Mouse (Mus musculus) bone marrow, adult 2 months (tissue): ENCODE measurements around the gene Camkmt. TPM values are rescaled to one million over a fixed set of nuclear protein-coding genes. Genes with fewer than 3 reads are reported as not detected.

ENCODE experiments used
- H3K27ac ChIP-seq: fragments of 200-500 bp; 2 replicates; pipeline ENCODE4 v1.5.1; 2012; ENCODE audit warnings: low read depth, mild to moderate bottlenecking, control low read depth, inconsistent platforms, low read length; ENCODE audit not compliant: control insufficient read depth, poor library complexity, insufficient read depth
- H3K4me1 ChIP-seq: fragments of 200-500 bp; 2 replicates; pipeline ENCODE4 v1.6.1; 2011; ENCODE audit warnings: low read length; ENCODE audit not compliant: control insufficient read depth, insufficient read depth
- H3K4me3 ChIP-seq: fragments of 200-500 bp; replicated peaks from 2 replicates; pipeline ENCODE3; 2011; ENCODE audit warnings: mild to moderate bottlenecking, low read depth, low read length, control low read depth; ENCODE audit not compliant: control insufficient read depth
- CTCF ChIP-seq: fragments of 200-500 bp; IDR thresholded peaks from 2 replicates; pipeline ENCODE4 v1.5.1; 2011; ENCODE audit warnings: low read length, control low read depth; ENCODE audit not compliant: control insufficient read depth, insufficient read depth
- POLR2A ChIP-seq: fragments of 200-500 bp; IDR thresholded peaks from 2 replicates; pipeline ENCODE4 v1.6.1; 2011; ENCODE audit warnings: low read depth, mild to moderate bottlenecking, control low read depth, low read length, borderline replicate concordance; ENCODE audit not compliant: control insufficient read depth
- WGBS: fragments of 180-500 bp; shearing (Covaris S2); methylation state at CpG from one replicate; pipeline ENCODE4 v1.1.7; 2018; 5-methylcytosine and 5-hydroxymethylcytosine counted together
- polyA plus RNA-seq: library from polyadenylated mRNA; stranded (reverse); fragments of >200 nt; gene quantifications from 2 replicates; pipeline ENCODE4 v1.2.4, GENCODE M21; 2011; ENCODE audit warnings: low replicate concordance; ENCODE audit not compliant: missing spikeins, insufficient read depth, insufficient read length

The Camkmt gene
- polyA plus RNA-seq, 1 experiment, result 4.3 TPM

DNA sequence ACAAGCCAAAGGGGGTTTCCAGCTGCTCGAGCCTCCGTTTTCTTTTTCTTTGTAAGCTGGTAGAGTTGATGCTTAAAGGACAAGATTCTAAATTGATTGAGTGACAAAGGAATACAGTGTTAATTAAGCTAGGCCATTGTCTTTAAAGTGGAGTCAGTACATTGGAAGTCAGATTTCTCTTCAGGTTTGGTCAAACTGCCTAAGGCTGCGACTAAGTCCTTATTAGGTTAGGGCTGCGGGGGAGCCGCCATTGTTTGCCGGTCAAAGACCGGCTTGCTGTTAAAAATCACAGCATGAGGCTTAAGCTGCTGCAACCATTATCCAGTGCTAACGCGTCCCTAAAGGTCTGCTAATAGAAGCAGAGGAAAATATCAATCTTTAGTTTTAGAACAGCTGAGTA, 166.6 kb downstream of the Camkmt start:
- no peak overlapping the region for H3K27ac ChIP-seq
- 69% methylated on average over 9 of the region's 9 CpGs for WGBS
- no peak overlapping the region for H3K4me3 ChIP-seq
- no peaks in the 10 kb centered on the region for H3K4me1 ChIP-seq
- TF ChIP-seq POLR2A (no peak), CTCF (no peak)

DNA sequence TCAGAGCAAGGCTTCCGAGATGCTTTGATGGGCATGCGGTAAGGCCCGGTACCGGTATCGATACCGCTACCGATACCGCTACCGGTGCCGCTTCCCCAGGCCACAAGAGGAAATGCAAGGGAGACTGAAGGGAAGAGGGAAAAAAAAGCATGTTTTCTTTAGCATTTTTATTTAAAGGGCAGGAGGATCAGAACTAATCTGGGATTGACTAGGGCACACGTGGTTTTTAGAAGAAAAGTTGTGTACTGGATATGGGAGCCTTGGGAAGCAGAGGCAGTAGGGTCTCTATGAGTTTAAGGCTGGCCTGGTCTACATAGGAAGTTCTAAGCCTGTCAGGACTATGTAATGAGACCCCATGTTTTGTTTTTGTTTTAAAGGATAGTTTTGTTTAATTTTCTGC, 167.0 kb downstream of the Camkmt start:
- no peak overlapping the region for H3K4me3 ChIP-seq
- TF ChIP-seq POLR2A (no peak), CTCF (no peak)
- 84% methylated on average over 11 of the region's 11 CpGs for WGBS
- no peak overlapping the region for H3K27ac ChIP-seq
- no peaks in the 10 kb centered on the region for H3K4me1 ChIP-seq

DNA sequence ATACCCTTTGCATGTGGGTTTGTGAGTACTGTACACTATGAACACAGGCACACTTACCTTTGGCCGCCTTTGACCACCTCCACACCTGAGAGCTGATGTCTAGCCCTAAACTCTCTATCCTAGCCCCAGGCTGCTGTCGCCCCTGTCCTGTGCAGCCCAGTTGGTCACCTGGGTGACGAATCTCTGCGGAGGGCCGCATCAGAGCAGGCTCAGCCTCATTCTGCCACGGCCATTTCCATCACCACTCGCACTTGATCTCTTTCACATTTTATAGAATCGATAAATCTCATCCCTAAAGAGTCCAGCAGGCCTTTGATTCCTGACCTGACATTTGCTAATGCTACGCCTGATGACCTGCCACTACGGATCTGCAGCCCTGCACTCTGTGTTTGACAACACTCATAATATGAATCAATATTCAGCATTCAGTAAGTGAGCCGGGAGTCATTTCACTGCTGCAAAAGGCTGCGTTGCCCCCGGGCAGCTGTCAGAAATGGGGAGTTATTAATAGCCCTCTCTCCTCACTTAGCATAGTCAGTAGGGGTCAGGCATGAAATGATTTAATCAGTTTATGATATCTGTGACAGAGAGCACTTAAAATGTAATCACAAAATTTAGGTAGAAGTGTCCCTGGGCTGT, 168.5 kb downstream of the Camkmt start:
- Histone ChIP-seq H3K27ac (no peak overlapping the region), H3K4me1 (no peaks in the 10 kb centered on the region), H3K4me3 (no peak overlapping the region)
- TF ChIP-seq CTCF (no peak), POLR2A (no peak)
- 85% methylated on average over 13 of the region's 13 CpGs for WGBS

DNA sequence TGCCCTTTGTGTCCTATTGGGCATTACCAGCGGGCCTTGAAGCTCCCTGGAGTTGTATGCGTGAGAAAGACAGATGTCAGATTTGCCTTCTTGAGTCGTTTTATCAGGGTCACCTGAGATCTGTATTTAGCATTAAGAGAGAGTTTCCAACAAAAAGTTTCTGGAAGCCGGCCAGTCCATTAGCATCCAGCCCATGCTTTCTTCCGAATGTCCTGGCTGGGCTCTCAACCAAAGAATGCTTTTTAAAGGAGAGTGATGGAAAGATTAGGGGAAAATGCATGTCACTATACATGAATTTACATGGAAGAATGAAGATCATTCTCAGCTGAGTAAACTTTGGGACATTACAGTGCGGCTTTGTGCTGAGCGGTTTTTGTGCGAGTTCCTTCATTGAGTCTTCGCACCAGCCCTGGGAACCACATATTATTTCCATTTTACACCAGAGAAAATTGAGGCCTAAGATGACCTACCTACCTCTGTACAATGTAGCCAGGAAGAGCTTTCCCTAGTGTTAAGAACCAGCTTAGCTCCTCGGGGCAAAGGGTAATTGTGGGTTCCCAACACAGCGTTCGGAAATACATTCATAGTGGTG, 176.6 kb downstream of the Camkmt start:
- H3K4me1 ChIP-seq, result no peaks in the 10 kb centered on the region
- TF ChIP-seq CTCF, result no peak
- TF ChIP-seq POLR2A, result no peak
- no peak overlapping the region for H3K4me3 ChIP-seq
- 84% methylated on average over 12 of the region's 12 CpGs for WGBS
- H3K27ac ChIP-seq, result no peak overlapping the region

DNA sequence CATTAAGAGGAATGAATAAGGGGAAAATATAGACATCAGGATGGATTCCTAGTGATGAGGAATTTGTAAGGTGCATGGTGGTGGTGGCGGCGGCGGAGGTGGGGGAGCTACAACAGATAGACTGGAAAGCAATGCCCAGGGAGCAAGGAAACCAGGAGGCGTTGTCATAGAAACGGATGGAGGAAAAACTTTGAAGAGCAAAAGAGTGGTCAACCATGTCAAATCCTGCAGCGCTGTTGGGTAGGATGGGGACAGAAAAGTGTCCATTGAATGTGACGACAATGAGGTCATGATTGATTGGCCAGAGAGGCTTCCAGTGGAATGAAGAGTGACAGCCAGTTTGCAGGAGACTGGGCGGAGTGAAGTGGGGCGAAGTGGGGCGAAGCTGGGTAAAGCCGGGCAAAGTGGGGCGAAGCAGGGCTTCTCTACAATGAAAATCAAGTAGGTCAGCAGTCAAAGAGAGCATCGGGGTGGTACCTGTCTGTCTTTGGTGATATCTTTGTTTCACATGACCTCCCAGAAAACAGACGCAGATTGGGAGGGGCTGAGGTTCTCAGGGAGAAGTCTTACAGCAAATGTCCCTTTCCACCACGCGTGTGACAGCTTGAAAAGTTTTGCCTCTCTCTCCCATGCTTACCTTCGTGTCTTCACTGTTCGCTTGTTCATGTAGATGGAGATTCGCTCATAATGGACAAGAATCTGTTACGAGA, 181.3 kb downstream of the Camkmt start:
- 90% methylated on average over 20 of the region's 20 CpGs for WGBS
- TF ChIP-seq POLR2A, result no peak
- TF ChIP-seq CTCF, result no peak
- Histone ChIP-seq H3K4me3 (no peak overlapping the region), H3K4me1 (no peaks in the 10 kb centered on the region), H3K27ac (no peak overlapping the region)

DNA sequence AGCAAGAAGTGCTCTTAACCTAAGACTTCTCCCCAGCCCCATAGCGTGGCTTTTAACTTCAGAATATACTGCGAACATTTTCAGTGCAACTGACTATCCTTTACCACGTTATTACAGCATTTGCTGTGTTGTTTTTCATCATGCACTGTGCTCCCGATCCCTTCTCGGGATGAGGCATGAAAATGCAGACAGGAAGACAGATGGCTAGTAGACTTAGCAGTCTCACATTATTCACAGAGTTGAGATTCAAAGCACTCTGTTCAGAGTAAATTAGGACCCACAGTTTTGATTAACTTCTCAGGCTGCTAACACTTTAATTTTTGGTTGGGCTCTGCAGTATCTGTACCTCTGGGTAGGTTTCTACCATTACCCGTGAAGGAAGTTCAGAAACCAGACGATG, 189.4 kb downstream of the Camkmt start:
- H3K27ac ChIP-seq, result no peak overlapping the region
- WGBS, result 77% methylated on average over 7 of the region's 7 CpGs
- H3K4me1 ChIP-seq, result no peaks in the 10 kb centered on the region
- TF ChIP-seq CTCF, result no peak
- TF ChIP-seq POLR2A, result no peak
- no peak overlapping the region for H3K4me3 ChIP-seq

DNA sequence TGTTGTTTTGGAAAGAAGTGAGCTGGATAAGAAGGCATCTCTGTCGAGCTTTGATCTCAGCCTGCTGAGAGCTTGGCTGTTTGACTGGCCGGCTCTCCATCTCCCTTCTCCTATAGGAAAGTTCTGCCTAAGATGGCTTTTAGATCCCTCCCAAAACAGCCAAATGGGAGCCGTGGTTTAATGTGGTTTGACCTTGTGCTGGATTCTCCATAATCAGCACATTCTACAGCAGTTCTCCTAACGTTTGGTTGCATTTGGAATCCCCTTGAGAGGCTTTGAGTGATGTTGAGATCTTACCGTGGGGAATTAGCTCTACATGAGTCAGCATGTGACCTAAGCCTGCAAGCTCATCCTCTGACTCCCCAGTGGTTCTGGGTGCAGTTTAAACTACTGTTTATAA, 192.1 kb downstream of the Camkmt start:
- no peaks in the 10 kb centered on the region for H3K4me1 ChIP-seq
- TF ChIP-seq POLR2A, result no peak
- no peak for TF ChIP-seq CTCF
- WGBS, result 68% methylated on average over 5 of the region's 5 CpGs
- no peak overlapping the region for H3K4me3 ChIP-seq
- no peak overlapping the region for H3K27ac ChIP-seq

DNA sequence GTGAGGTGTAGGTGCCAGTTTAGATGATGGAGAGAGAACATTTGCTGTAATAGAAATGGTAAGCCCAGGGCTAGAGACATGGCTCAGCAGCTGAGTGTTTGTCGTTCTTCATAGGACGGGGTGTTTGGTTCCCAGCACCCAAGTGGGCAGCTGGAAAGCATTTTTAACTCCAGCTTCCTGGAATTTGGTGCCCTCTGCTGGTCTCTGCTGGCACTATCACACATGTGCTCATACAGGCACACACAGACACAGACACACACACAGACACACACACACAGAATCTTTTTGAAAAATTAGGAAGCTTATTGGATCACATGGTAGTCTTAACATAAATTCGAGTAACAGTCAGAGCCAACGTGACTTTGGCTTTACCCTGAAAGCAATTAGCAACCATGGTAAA, 200.8 kb downstream of the Camkmt start:
- WGBS, result 87% methylated on average over 4 of the region's 4 CpGs
- Histone ChIP-seq H3K27ac (no peak overlapping the region), H3K4me3 (no peak overlapping the region), H3K4me1 (no peaks in the 10 kb centered on the region)
- no peak for TF ChIP-seq POLR2A
- no peak for TF ChIP-seq CTCF
